In the genomic region with DNA sequence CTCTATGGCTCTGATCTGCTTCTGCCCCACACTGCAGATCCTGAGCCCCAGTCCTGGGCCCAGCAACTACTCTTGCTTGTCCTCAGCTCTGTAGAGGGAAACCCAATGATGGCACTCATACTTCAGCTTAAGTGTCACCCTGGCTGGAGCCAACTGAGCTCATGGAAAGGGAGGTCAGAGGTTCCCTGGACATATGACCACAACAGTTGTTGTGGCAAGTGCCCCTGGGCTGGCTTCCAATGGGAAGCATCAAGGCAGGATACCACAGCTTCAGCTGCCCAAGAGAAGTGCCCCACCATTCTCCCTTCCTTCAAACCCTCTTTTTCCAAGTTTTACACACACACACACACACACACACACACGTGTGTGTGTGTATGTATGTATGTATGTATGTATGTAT, we compare ENCODE assay signal across 13 mouse cellular contexts.
A peak's percentile ranks its signal among the peaks of the same experiment; 100 is the strongest.
DNase-seq lines count a peak whose midpoint lies in the region.
"Had no signal": no experiment of that assay in that cellular context is flagged by ENCODE, and none has a peak within 500 bp of the region (broad histone marks: within the 10 kb centered on the region; RNA-seq: fewer than 3 reads in every experiment).

No protein-coding gene starts in this region.

- intact Hi-C loops in heart, postnatal 10 days (cut with DNase I): no loop called here

- DNase-seq in heart, adult 11 months: peak; percentile 84
- DNase-seq in heart, postnatal 10 days: no peak
- peak; percentile 30 for DNase-seq in 3T3-L1 (ENCODE audit: low read depth, low spot score)
- peak; percentile 88 for DNase-seq in gastrocnemius, adult 18-20 months (ENCODE audit: low spot score)
- peak; percentile 12 for DNase-seq in lung, postnatal 14 days
- no peak for DNase-seq in adrenal gland, adult 2 months
- no peak for DNase-seq in neural tube, embryonic 10.5 days (ENCODE audit: extremely low spot score, low spot score)
- no peak for DNase-seq in frontal cortex, postnatal 10 days (ENCODE audit: low spot score in 2 of 2)
- DNase-seq: adrenal gland, postnatal 10 days; B cell, adult 2 months; kidney, postnatal 4 days; right cerebral cortex, postnatal 14 days; thymus, adult 2 months had no signal

Comparison
In these comparisons a context has a peak if more than half of its experiments do, and no peak if none do; other contexts are left out.
1. DNase-seq: peak in heart, adult 11 months (single experiment), 3T3-L1 (single experiment), gastrocnemius, adult 18-20 months (single experiment) and lung, postnatal 14 days (single experiment); none in heart, postnatal 10 days (0 of 2), adrenal gland, adult 2 months (single experiment), neural tube, embryonic 10.5 days (single experiment) and frontal cortex, postnatal 10 days (0 of 2).